8 mouse cellular contexts compared by ENCODE assay signal in genomic region chr10:60148087-60148486, GRCm38 (mm10). TPM values are rescaled to one million over a fixed set of nuclear protein-coding genes. Genes with fewer than 3 reads are reported as not detected.
DNase-seq lines count a peak whose midpoint lies in the region; ATAC-seq and TF ChIP-seq lines count a peak whose summit lies in the region.

No protein-coding gene starts in this region.

- DNase-seq in left cerebral cortex, adult 18-20 months (ENCODE audit: low spot score in 2 of 2) = peak; percentile 78 to 85
- no peak for DNase-seq in left cerebral cortex, adult 11 months (ENCODE audit: low spot score)
- peak; percentile 87 to 90 for DNase-seq in cerebellum, postnatal 25 days
- DNase-seq in gastrocnemius, adult 2 months = peak; percentile 86
- DNase-seq in limb, embryonic 10.5 days (ENCODE audit: low spot score) = peak; percentile 91
- DNase-seq in midbrain, postnatal 0 days (ENCODE audit: low spot score) = peak; percentile 88
- peak; percentile 78 to 84 for DNase-seq in spleen, postnatal 36 days (ENCODE audit: low spot score in 2 of 2)

- peak overlapping the region; percentile 44; the same call in 1 of the 2 replicates for H3K27ac ChIP-seq in gastrocnemius, adult 2 months
- no peak overlapping the region for H3K27ac ChIP-seq in limb, embryonic 10.5 days
- no peak overlapping the region for H3K27ac ChIP-seq in midbrain, postnatal 0 days (ENCODE audit: low read depth, low read length)

- H3K9ac ChIP-seq in midbrain, postnatal 0 days (replicated peaks; ENCODE audit: low read length, poor library complexity, severe bottlenecking) = no peak overlapping the region

- 6% methylated on average over 5 of the region's 5 CpGs for WGBS in limb, embryonic 10.5 days
- 2% methylated on average over 5 of the region's 5 CpGs for WGBS in midbrain, postnatal 0 days

- H3K9me3 ChIP-seq in limb, embryonic 10.5 days (replicated peaks) = no peaks in the 10 kb centered on the region
- no peaks in the 10 kb centered on the region for H3K9me3 ChIP-seq in midbrain, postnatal 0 days (ENCODE audit: low read length)

- intact Hi-C loops in gastrocnemius, adult 2 months (cut with DNase I) = loop anchor here (1.0 to 2.0 kb wide), 3 partner anchors 43 to 97 kb away; no protein-coding TSS in a partner anchor

- H3K4me1 ChIP-seq in limb, embryonic 10.5 days = peaks cover 7% of the 10 kb centered on the region
- H3K4me1 ChIP-seq in midbrain, postnatal 0 days (ENCODE audit: insufficient read depth, low read length) = no peaks in the 10 kb centered on the region

- peak; percentile 93 for TF ChIP-seq CTCF in gastrocnemius, adult 2 months (IDR thresholded peaks at IDR 0.05)
- TF ChIP-seq CTCF in midbrain, postnatal 0 days (IDR thresholded peaks at IDR 0.05) = peak; percentile 96

- no peaks in the 10 kb centered on the region for H3K27me3 ChIP-seq in limb, embryonic 10.5 days (ENCODE audit: low read depth, poor library complexity, severe bottlenecking)
- H3K27me3 ChIP-seq in midbrain, postnatal 0 days (ENCODE audit: insufficient read depth, low read length) = no peaks in the 10 kb centered on the region

- peak; percentile 92 for ATAC-seq in inflammation-experienced regulatory T-cells, adult 6 months
- peak; percentile 63 for ATAC-seq in midbrain, postnatal 0 days (ENCODE audit: low FRiP score)

- no peak overlapping the region for H3K4me2 ChIP-seq in midbrain, postnatal 0 days (ENCODE audit: low read depth, low read length, poor library complexity, severe bottlenecking)

- no peaks in the 10 kb centered on the region for H3K36me3 ChIP-seq in limb, embryonic 10.5 days
- H3K36me3 ChIP-seq in midbrain, postnatal 0 days (ENCODE audit: insufficient read depth, low read length) = no peaks in the 10 kb centered on the region

- H3K4me3 ChIP-seq in gastrocnemius, adult 2 months = no peak overlapping the region
- H3K4me3 ChIP-seq in limb, embryonic 10.5 days = no peak overlapping the region
- H3K4me3 ChIP-seq in midbrain, postnatal 0 days (ENCODE audit: low read depth, low read length) = no peak overlapping the region

RNA-seq across cellular contexts. Expression of gene Spock2, which starts 42.1 kb away (rescaled TPM):
- 100 to 1,000 TPM; 536 to 539 TPM for total RNA-seq in left cerebral cortex, adult 18-20 months (2021)
- total RNA-seq in gastrocnemius, adult 2 months (2021) = 1 to 10 TPM; 6.1 to 6.5 TPM
- 1 to 10 TPM; 1.5 to 8.7 (median 8.0) TPM for polyA plus RNA-seq in inflammation-experienced regulatory T-cells, adult 6 months (2017; shearing (Covaris generic))
- polyA plus RNA-seq in limb, embryonic 10.5 days (2016; fragmentation: Nextera tagmentation; extraction: Ambion mirVana) = 1.1 and 2.0 TPM in 2 replicates
- 275 and 308 TPM in 2 replicates for total RNA-seq in midbrain, postnatal 0 days (2014; rRNA removed)
- polyA plus RNA-seq in midbrain, postnatal 0 days (2015; fragmentation: Nextera tagmentation; extraction: Ambion mirVana) = 109 and 117 TPM in 2 replicates

Comparison
In these comparisons a context has a peak if more than half of its experiments do, and no peak if none do; other contexts are left out.
1. RNA of gene Spock2, which starts 42.1 kb away (total RNA-seq): 536 to 539 TPM in left cerebral cortex, adult 18-20 months and 275 to 308 TPM in midbrain, postnatal 0 days; 6.1 to 6.5 TPM in gastrocnemius, adult 2 months; every median in the first group is over 10 times any median in the second.